Mouse (Mus musculus) spleen, adult 2 months (tissue): ENCODE results near the gene Hoxa9.

Experiments used
- CTCF ChIP-seq: fragments of 200-500 bp; IDR thresholded peaks from 2 replicates; pipeline ENCODE4 v1.5.1; 2011; ENCODE audit warnings: mild to moderate bottlenecking, inconsistent platforms; ENCODE audit not compliant: insufficient read depth, insufficient read length, insufficient replicate concordance; ENCODE audit errors: extremely low read depth
- POLR2A ChIP-seq: fragments of 200-500 bp; IDR thresholded peaks from 2 replicates; pipeline ENCODE4 v1.6.1; 2011; ENCODE audit warnings: low read depth, low read length, inconsistent platforms

- peak; percentile 76 for TF ChIP-seq CTCF
- TF ChIP-seq POLR2A = no peak
These were observed 19.5 kb downstream of the Hoxa9 start for GRCm38 (mm10) chr6:52211170-52211935.
